Mouse (Mus musculus): Measurements from ENCODE around the gene Spata45. TPM values are rescaled to one million over a fixed set of nuclear protein-coding genes. Genes with fewer than 3 reads are reported as not detected.

The Spata45 gene
- polyA plus RNA-seq, 1 experiment, result not detected

GRCm38 (mm10) chr1:191092050-191092449 lies 55.6 kb downstream of the Spata45 start:
- no peak for TF ChIP-seq EP300 (IDR thresholded peaks at IDR 0.05; ENCODE audit: insufficient read depth, low read depth, low read length)
- no peak for TF ChIP-seq POLR2A (IDR thresholded peaks at IDR 0.05; ENCODE audit: insufficient read depth, low read length)
- no peak for TF ChIP-seq CTCF (IDR thresholded peaks at IDR 0.05; ENCODE audit: low read depth, low read length)
- H3K9ac ChIP-seq (ENCODE audit: low read depth, poor library complexity, severe bottlenecking), result no peak overlapping the region
- H3K4me1 ChIP-seq (ENCODE audit: control insufficient read depth, insufficient read depth, low read length), result no peaks in the 10 kb centered on the region
- H3K4me3 ChIP-seq (ENCODE audit: low read depth, low read length), result no peak overlapping the region
- H3K9me3 ChIP-seq (replicated peaks; ENCODE audit: control insufficient read depth, insufficient read depth, low read length, poor library complexity, severe bottlenecking), result no peaks in the 10 kb centered on the region
- no peaks in the 10 kb centered on the region for H3K36me3 ChIP-seq (ENCODE audit: control insufficient read depth, insufficient read depth, low read length, poor library complexity, severe bottlenecking)
- no peak overlapping the region for H3K27ac ChIP-seq (ENCODE audit: insufficient read depth, low read length)
- no peaks in the 10 kb centered on the region for H3K27me3 ChIP-seq (ENCODE audit: control insufficient read depth, insufficient read depth, low read length, poor library complexity, severe bottlenecking)

Other genes starting within 250 kb of the Spata45 start
- gene Rps6kc1, start 124.9 kb upstream of the Spata45 start, polyA plus RNA-seq (2011; ENCODE audit: insufficient read depth, insufficient read length, low read depth, missing spikeins), result 21.3 and 21.6 TPM in 2 replicates
- 19.7 and 20.8 TPM in 2 replicates for gene Angel2, start 111.5 kb upstream of the Spata45 start, polyA plus RNA-seq (2011; ENCODE audit: insufficient read depth, insufficient read length, low read depth, missing spikeins)
- 4.2 and 4.7 TPM in 2 replicates for gene Vash2, start 57.3 kb upstream of the Spata45 start, polyA plus RNA-seq (2011; ENCODE audit: insufficient read depth, insufficient read length, low read depth, missing spikeins)
- 8.3 and 10.0 TPM in 2 replicates for gene Flvcr1, start 10.5 kb upstream of the Spata45 start, polyA plus RNA-seq (2011; ENCODE audit: insufficient read depth, insufficient read length, low read depth, missing spikeins)
- 9.5 and 12.0 TPM in 2 replicates for gene Tatdn3, start 26.3 kb downstream of the Spata45 start, polyA plus RNA-seq (2011; ENCODE audit: insufficient read depth, insufficient read length, low read depth, missing spikeins)
- gene Nsl1, start 26.4 kb downstream of the Spata45 start, polyA plus RNA-seq (2011; ENCODE audit: insufficient read depth, insufficient read length, low read depth, missing spikeins), result 24.9 and 35.6 TPM in 2 replicates
- 2.0 and 2.7 TPM in 2 replicates for gene Batf3, start 61.2 kb downstream of the Spata45 start, polyA plus RNA-seq (2011; ENCODE audit: insufficient read depth, insufficient read length, low read depth, missing spikeins)
- not detected in 2 replicates for gene Fam71a, start 128.2 kb downstream of the Spata45 start, polyA plus RNA-seq (2011; ENCODE audit: insufficient read depth, insufficient read length, low read depth, missing spikeins)
- gene Atf3, start 181.4 kb downstream of the Spata45 start, polyA plus RNA-seq (2011; ENCODE audit: insufficient read depth, insufficient read length, low read depth, missing spikeins), result 4.4 and 7.2 TPM in 2 replicates